Mouse (Mus musculus) natural killer cell, adult 2 months (primary cell): ENCODE measurements around the gene Ogfr.
A peak's percentile ranks its signal among the peaks of the same experiment; 100 is the strongest.

ENCODE experiments used
- DNase-seq, 2 experiments: peaks; one replicate each; pipeline ENCODE4 v3.0.0; 2022; ENCODE audit warnings: low spot score in 2 of 2

Gene Ogfr

DNA sequence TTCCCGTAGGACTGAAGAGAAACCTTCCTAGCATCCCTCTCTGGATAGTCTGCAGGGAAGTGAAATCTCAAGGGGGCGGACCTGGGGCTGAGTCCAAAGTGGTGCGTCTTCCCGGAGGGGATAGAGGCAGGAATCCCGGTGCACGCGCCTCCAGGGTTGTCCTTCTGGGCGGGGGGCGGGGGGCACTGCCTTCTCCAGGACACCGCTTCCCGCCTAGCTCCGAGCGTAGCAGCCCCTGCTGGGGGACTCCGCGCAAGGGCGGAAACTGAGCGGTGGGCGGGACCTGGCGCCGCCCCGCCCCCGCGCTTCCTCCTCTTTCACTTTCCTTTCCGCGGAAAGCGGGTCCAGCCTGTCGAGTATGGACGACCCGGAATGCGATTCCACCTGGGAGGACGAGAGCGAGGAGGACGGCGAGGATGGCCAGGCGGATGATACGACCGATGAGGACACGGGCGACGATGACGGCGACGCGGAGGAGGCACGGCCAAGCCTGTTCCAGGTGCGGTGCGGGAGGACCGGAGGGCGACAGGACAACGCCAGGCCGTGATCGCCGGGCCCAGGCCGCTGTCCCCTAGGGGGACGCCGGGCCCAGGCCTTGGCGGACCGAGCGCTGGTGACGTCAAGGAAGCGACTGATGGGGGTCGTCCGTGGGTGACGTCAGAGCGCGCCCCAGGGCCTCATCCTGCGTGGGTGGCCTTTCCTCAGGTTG is at the start of gene Ogfr:
Gene Ogfr (plus strand): TSS at position 123 of the 709 bp plus-strand sequence.
- DNase-seq: peak; percentile 76 to 80

DNA sequence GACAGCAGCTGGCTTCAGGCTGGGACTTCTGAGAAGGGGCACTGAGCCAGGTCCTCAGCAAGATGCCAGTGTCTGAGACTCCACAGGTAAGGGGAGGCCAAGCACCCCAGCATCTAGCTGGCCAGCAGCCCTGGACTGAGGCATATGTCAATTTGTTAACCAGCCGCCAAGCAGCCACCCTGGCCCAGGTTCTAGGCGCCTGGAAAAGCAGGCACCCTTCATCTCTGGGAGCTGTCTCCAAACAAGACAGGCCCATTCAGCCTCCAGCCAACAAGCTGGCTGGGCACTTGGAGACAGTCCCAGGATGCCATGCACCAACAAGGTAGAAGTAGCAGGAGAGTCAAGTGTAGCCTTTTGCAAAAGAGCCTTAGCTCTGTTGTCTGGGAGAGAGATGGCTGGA is 45.4 kb upstream of the Ogfr start:
- no peak for DNase-seq

DNA sequence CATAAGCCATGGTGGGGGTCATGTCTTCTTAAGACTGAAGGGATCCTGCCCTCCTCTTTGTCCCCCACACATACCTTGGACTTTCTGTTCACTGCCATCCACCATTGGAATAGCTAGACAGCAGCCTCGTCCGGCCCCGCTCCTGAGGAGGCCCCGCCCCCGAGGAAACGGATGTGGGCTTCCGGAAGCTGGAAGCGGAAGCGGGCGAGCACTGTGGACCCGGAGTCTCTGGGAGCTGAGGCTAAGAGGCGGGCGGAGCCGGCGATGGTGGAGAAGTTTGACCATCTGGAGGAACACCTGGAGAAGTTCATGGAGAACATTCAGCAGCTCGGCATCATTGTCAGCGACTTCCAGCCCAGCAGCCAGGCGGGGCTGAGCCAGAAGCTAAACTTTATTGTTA is 44.0 kb upstream of the Ogfr start:
- DNase-seq: no peak

GRCm38 (mm10) chr2:180547384-180548106 is 41.5 kb upstream of the Ogfr start:
- DNase-seq: no peak

- no peak for DNase-seq
Measured at GRCm38 (mm10) chr2:180552340-180552739, 36.7 kb upstream of the Ogfr start.

DNA sequence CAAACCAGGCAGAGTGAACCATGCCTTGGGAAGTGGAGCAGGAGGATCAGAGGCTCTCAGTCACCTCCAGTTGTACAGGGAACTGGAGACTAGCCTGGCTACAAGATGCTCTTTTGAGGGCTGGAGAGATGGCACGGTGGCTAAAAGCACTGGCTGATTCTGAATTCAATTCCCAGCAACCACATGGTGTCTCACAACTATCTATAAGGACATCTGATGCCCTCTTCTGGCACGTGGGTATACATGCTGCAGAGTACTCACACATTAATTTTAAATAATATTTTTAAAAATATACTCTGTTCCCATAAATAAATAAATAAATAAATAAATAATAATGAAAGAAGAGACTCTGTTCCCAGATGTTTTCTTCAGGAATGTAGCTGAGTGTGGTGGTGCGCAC is 33.8 kb upstream of the Ogfr start:
- DNase-seq: no peak

GRCm38 (mm10) chr2:180556470-180556869 is 32.6 kb upstream of the Ogfr start:
- DNase-seq: no peak

- peak in 1 of 2 experiments; percentile 16 for DNase-seq
Measured at GRCm38 (mm10) chr2:180560245-180560644, 28.8 kb upstream of the Ogfr start.

GRCm38 (mm10) chr2:180562146-180562545 is 26.9 kb upstream of the Ogfr start:
- DNase-seq: no peak

- no peak for DNase-seq
Measured at GRCm38 (mm10) chr2:180563296-180563695, 25.7 kb upstream of the Ogfr start.

- no peak for DNase-seq
Measured at GRCm38 (mm10) chr2:180563841-180564240, 25.2 kb upstream of the Ogfr start.

GRCm38 (mm10) chr2:180566240-180566913 is 22.7 kb upstream of the Ogfr start:
- peak; percentile 30 to 59 for DNase-seq

DNA sequence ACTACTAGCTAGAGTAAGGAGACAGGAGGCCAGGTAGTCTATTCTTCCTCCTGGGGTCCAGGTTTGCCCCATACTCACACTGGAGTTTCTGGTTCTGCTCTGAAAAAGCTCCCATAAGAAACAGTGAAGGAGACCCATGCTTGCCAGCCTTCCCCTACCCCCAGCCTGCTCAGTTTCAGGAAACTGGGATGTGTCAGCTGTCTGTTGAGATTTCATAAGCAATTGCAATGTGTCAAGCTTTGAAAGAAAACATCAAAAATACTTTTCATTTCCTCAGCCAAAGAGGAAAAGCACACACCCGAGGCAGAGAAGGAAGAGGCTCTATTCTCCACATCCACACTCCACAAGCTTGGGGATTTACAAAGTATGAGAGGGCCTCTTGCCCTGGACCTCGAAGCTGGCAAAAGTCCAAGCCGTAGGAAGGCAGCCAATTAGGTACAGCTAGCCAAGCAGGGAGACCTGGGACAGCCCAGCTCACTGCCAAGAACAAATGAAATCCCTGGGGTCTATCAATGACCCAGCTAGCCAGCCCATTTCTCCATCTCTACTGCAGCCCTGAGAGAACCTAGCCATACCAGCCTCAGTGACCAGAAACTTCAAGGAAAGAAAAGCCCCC is 19.9 kb upstream of the Ogfr start:
- no peak for DNase-seq

GRCm38 (mm10) chr2:180576482-180576881 is 12.6 kb upstream of the Ogfr start:
- no peak for DNase-seq

- peak; percentile 40 to 67 for DNase-seq
Measured at GRCm38 (mm10) chr2:180578686-180579085, 10.4 kb upstream of the Ogfr start.

DNA sequence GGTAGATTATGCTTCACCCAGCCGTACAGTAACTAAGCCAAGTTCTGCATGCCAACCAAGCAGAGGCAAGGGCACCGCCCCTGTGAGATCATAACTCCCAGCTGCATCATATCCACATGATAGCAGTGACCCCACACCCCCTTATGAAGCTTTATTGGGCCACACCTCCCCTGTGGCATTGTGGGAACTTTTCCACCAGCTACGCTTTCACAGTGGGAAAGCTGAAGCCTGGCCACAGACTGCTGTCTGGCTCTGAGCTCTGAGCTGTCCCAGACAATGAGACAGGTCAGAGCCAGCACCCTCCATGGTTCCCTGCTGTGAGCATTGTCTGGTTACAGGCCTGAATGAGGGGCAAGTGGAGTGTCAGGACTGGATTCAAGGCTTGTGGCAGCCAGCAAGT is 8.0 kb upstream of the Ogfr start, which contains the start of gene Mrgbp:
Gene Mrgbp (plus strand): TSS at position 303 of the 400 bp plus-strand sequence.
- no peak for DNase-seq

DNA sequence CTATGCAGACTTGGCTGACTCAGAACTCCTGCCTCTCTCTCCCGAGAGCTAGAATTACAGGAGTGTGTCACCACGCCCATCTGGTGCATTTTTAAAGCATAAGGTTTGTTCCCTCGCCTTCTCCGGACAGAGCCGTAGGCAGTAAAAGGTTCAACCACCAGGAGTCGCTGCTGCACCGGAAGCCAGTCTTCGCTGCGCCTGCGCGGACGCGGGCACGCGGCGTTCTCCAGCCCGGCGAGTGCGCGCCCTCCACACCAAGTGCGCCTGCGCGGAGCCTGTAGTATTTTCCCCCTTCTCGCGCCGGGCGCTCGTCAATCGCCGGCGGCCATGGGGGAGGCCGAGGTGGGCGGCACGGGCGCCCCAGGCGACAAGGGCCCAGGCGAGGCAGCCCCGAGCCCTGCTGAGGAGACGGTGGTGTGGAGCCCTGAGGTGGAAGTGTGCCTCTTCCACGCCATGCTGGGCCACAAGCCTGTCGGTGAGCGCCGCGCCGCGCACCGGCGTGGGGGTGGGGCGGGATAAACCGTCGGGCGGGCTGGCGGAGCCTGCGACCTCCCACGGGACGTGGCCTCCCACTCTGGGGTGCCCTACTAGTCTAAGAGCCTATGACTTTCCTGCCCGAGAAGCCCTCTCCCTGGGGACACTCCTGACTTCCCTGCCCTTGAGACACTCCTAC is 6.4 kb upstream of the Ogfr start:
- peak; percentile 96 to 98 for DNase-seq

DNA sequence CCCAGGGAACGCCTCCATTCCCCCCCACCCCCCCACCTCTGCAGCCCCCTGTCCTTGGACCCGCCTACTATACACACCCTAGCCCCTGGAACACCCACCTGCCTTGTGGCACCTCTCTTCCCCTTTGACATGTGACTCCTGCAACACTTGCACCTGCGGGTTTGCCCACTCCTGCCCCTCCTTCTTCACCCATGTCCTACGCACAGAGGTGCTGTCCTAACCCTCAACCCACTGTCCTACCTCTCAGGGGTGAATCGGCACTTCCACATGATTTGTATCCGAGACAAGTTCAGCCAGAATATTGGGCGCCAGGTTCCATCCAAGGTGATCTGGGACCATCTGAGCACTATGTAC is 5.9 kb upstream of the Ogfr start:
- peak; percentile 27 to 38 for DNase-seq

GRCm38 (mm10) chr2:180588736-180589122 is 316 bp upstream of the Ogfr start:
- peak in 1 of 2 experiments; percentile 38 for DNase-seq

DNA sequence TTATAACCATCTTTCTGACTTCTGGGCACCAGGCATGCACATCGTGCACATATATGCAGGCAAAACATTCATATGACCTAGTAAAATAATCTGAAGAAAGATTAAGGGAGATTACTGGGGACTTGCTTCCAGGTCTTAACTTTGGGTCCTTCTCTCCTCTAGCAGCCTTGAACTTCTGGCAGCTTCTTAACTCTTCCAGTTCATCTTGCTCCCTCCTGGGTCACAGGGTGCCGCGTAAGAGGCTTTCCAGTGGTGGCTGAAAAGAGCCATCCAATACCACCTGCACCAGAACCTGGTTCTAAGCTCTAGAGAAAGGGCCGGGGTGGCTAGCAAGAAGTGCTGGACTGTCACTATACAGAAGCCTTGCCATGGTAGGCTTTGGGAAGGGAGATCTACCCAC is 8.4 kb downstream of the Ogfr start, which contains the start of gene Col9a3:
Gene Col9a3 (plus strand): TSS at position 301 of the 400 bp plus-strand sequence.
- DNase-seq: no peak

- no peak for DNase-seq
Measured at GRCm38 (mm10) chr2:180598157-180598705, 9.2 kb downstream of the Ogfr start.
